Mouse (Mus musculus) liver, embryonic 15.5 days (tissue): Measurements from ENCODE around the gene Vps4a. TPM values are rescaled to one million over a fixed set of nuclear protein-coding genes. Genes with fewer than 3 reads are reported as not detected.

Experiments
- ATAC-seq: fragments of 200-750 bp; cut with Nextera tagmentation; 2 replicates; pipeline ENCODE4 v1.8.0; 2017; ENCODE audit warnings: moderate number of reproducible peaks, mild to moderate bottlenecking, moderate library complexity; ENCODE audit not compliant: insufficient read depth
- H3K27ac ChIP-seq: fragments of 300-500 bp; sonication (generic); replicated peaks from 2 replicates; pipeline ENCODE4 v1.5.1; 2015; ENCODE audit warnings: mild to moderate bottlenecking, inconsistent platforms
- H3K27me3 ChIP-seq: fragments of 300-500 bp; sonication (generic); 2 replicates; pipeline ENCODE4 v1.6.1; 2015; ENCODE audit warnings: mild to moderate bottlenecking, inconsistent platforms
- H3K36me3 ChIP-seq: fragments of 300-500 bp; sonication (generic); replicated peaks from 2 replicates; pipeline ENCODE4 v1.6.1; 2015; ENCODE audit warnings: moderate library complexity, mild to moderate bottlenecking, inconsistent platforms
- H3K4me1 ChIP-seq: fragments of 300-500 bp; sonication (generic); replicated peaks from 2 replicates; pipeline ENCODE4 v1.6.1; 2015; ENCODE audit warnings: inconsistent platforms
- H3K4me2 ChIP-seq: fragments of 300-500 bp; sonication (generic); 2 replicates; pipeline ENCODE4 v1.6.1; 2015; ENCODE audit warnings: moderate library complexity, mild to moderate bottlenecking, inconsistent platforms
- H3K4me3 ChIP-seq: fragments of 300-500 bp; sonication (generic); replicated peaks from 2 replicates; pipeline ENCODE4 v1.5.1; 2015; ENCODE audit warnings: mild to moderate bottlenecking, inconsistent platforms
- H3K9ac ChIP-seq: fragments of 300-500 bp; sonication (generic); 2 replicates; pipeline ENCODE4 v1.6.1; 2015; ENCODE audit warnings: moderate library complexity, mild to moderate bottlenecking, inconsistent platforms
- H3K9me3 ChIP-seq: fragments of 300-500 bp; sonication (generic); replicated peaks from 2 replicates; pipeline ENCODE4 v1.6.1; 2016; ENCODE audit warnings: inconsistent platforms
- WGBS: fragments of 180-500 bp; shearing (Covaris S2); methylation state at CpG from one replicate; pipeline ENCODE4 v1.1.7; 2015; ENCODE audit warnings: mixed read lengths; ENCODE audit not compliant: insufficient replicate concordance; 5-methylcytosine and 5-hydroxymethylcytosine counted together
- polyA plus RNA-seq: library from polyadenylated mRNA; unstranded; fragments of >200 nt; fragmentation: Nextera tagmentation; extraction: Ambion mirVana; gene quantifications from 2 replicates; pipeline ENCODE4 v1.2.1, GENCODE M21; 2015

Vps4a gene
- polyA plus RNA-seq, 1 experiment from 2014 or later, result 23.7 TPM

DNA sequence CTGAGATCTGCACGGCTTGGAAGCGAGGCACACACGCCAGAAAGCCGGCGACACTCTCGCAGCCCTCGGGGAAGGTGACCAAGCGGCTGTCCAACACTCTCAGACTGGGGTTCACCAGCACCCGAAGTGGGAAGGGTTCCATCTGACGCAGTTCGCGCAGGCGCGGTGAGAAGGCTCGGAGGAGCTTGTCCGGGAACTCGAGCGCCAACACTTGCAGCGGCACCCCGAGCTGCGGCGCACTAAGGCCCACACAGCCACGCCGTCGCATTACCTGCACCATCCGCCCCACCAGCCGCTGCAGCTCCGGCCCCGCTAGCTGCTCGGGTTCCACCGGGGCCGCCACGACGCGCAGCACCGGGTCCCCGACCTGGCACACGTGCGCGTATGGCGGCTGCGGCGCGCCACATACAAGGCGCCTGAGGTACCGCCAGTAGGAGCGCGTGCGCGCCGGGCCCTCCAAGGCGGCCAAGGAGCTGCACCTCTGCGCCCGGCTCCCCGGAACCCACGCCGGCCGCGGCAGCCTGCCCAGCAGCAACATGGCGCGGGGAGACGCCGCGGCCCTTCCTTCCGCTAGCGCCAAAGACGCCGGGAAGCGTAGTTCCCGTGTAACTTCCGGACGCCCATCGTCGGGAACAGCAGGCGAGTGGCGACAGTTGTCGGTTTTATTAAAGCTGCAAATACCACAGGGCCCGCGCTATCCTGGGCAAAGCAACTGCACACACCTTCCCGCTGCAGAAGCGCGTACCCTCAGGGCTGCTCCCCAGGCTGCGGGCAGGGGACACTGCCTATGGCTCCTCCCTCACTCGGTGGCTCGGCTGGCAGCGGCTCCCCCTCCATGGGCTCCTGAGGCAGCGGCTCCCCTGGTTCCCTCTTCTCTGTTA, 17.3 kb downstream of the Vps4a start, which contains the start of gene Pdf:
TSS of gene Pdf (minus strand) at position 554 of the 881 bp plus-strand sequence.
- Histone ChIP-seq H3K36me3 (peaks cover 82% of the 10 kb centered on the region), H3K4me1 (peaks cover 32% of the 10 kb centered on the region), H3K9me3 (no peaks in the 10 kb centered on the region), H3K27ac (peak within 1 kb of the TSS; percentile 83), H3K4me3 (peak within 1 kb of the TSS; percentile 73), H3K27me3 (no peaks in the 10 kb centered on the region), H3K9ac (peak within 1 kb of the TSS; percentile 70), H3K4me2 (peak within 1 kb of the TSS; percentile 90)
- peak; percentile 75 for ATAC-seq
- under 1% methylated on average over 87 of the region's 87 CpGs for WGBS

DNA sequence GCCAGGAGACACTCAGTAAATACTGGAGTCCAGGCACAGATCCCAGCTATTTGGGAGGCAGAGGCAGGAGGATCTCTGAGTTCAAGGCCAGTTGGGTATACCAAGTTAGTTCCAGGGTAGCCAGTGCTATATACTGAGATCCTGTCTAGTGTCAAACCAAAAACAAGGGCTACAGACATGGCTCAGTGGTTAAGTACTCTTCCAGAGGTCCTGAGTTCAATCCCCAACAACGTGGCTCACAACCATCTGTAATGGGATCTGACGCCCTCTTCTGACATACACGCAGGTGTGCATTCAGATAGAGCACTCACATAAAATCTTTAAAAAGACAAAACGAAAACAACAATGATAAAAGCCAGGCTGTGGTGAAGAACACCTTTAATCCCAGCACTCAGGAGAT, 18.5 kb downstream of the Vps4a start:
- Histone ChIP-seq H3K4me2 (peak overlapping the region; percentile 90), H3K27me3 (no peaks in the 10 kb centered on the region), H3K36me3 (peaks cover 82% of the 10 kb centered on the region), H3K4me3 (peak overlapping the region; percentile 73; the same call in 1 of the 2 replicates), H3K9me3 (no peaks in the 10 kb centered on the region), H3K27ac (peak overlapping the region; percentile 83; the same call in 1 of the 2 replicates), H3K4me1 (peaks cover 32% of the 10 kb centered on the region), H3K9ac (no peak overlapping the region)
- ATAC-seq, result no peak
- WGBS, result 75% methylated on average over 4 of the region's 4 CpGs

DNA sequence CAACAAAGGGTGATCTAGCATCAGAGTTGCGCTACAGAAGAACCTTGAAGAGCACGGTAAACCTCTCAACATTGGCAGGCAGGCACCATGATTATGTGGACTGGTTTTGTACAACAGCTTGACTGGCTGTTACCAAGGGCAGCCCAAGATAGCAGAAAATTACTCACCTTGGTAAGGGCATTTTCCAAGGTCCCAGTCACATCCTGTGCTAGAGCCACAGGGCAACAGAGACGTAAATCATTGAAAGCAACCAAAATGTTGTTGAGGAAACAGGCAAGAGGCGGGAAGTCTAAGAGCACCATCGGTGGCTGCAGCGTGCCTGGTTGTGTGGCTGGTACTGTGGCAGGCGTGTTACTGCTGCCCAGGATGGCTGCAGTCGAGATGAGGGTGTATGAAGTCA, 21.0 kb downstream of the Vps4a start:
- H3K27ac ChIP-seq, result no peak overlapping the region
- H3K4me1 ChIP-seq, result peaks cover 45% of the 10 kb centered on the region
- no peak overlapping the region for H3K9ac ChIP-seq
- no peaks in the 10 kb centered on the region for H3K27me3 ChIP-seq
- H3K4me2 ChIP-seq, result no peak overlapping the region
- peaks cover 63% of the 10 kb centered on the region for H3K36me3 ChIP-seq
- H3K4me3 ChIP-seq, result no peak overlapping the region
- no peaks in the 10 kb centered on the region for H3K9me3 ChIP-seq
- ATAC-seq, result no peak
- WGBS, result 87% methylated on average over 8 of the region's 8 CpGs

DNA sequence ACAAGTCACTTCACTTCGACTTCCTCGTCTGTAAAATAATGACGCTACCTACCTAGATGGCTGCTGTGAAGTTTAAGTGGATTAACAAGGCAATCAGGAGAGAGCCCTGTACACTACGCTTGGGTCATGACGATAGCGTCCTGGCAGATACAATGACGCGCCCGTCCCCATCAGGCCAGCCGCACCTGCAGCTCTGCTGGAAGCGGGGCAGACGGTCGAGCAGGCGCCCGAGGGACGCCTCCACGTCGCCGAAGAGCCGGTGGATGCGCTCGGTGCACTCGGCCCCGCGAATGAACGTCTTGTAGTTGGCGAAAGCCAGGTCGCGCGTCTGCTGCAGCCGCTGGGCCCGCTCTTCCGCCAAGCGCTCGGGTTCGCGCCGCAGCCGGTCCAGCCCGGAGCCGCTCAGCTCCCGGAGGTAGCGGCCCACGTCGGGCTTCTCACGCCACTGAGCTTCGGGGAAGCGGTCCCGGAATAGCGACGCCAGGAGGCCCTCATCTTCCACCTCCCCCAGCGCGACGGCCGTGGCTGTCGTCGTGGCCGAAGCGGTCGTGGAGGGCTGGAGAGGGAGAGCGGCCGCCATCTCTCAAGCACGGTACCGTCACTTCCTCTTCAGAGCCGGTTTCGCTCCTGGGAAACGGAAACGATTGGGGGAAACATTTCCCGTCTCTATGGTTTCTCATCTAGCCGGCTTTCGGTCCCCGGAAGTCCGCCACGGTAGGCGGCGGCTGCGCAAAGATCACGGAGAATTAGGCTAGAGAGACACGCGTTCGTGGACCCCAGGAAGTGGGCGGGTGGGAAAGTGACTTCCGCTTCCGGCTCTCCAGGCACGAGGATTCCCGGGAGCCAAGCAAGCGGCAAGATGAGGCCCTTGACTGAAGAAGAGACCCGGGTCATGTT, 25.3 kb downstream of the Vps4a start, which contains the start of the genes Cog8 and Nip7:
TSS of gene Cog8 (minus strand) at position 614 of the 897 bp plus-strand sequence.
TSS of gene Nip7 (plus strand) at position 802 of the 897 bp plus-strand sequence.
- Histone ChIP-seq H3K27ac (peak within 1 kb of the TSS; percentile 89), H3K27me3 (no peaks in the 10 kb centered on the region), H3K9ac (peak within 1 kb of the TSS; percentile 88), H3K9me3 (no peaks in the 10 kb centered on the region), H3K4me1 (peaks cover 32% of the 10 kb centered on the region), H3K36me3 (peaks cover 50% of the 10 kb centered on the region), H3K4me3 (peak within 1 kb of the TSS; percentile 100), H3K4me2 (peak within 1 kb of the TSS; percentile 81)
- peak; percentile 90 for ATAC-seq
- under 1% methylated on average over 88 of the region's 88 CpGs for WGBS

DNA sequence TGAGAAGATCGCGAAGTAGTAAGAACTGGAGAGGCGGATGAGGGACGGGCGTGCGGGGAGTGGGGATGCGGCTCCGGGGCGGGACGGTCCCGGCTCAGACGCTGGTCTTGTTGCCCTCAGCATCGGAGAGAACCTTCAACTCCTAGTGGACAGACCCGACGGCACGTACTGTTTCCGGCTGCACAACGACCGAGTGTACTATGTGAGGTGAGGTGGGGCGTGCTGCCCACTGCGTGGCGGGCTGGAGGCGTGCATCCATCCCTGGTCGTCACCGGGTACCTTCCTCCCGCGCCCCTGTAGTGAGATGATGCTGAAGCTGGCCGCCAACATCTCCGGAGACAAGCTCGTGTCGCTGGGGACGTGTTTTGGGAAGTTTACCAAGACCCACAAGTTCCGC, 25.9 kb downstream of the Vps4a start:
- under 1% methylated on average over 33 of the region's 33 CpGs for WGBS
- Histone ChIP-seq H3K27me3 (no peaks in the 10 kb centered on the region), H3K36me3 (peaks cover 44% of the 10 kb centered on the region), H3K4me1 (peaks cover 32% of the 10 kb centered on the region), H3K9ac (peak overlapping the region; percentile 60), H3K27ac (peak overlapping the region; percentile 89), H3K4me2 (peak overlapping the region; percentile 81), H3K4me3 (peak overlapping the region; percentile 100), H3K9me3 (no peaks in the 10 kb centered on the region)
- peak; percentile 40 for ATAC-seq

DNA sequence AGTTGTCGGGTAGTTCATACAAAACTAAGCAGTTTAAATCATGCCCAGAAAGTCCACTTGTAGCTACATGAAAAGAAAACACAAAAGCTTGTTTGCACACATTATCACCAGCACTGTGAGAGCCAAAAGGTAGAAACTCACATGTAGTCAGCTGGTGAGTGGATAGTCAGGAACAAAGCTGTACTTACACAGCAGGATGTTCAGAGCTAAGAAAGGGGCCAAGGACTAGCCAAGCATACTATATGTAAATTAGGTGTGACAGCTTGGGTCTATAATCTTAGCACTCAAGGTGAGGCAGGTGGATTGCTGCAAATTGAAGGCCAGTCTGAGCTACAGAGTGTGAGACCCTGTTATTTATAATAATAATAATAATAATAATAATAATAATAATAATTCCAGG, 31.6 kb downstream of the Vps4a start:
- Histone ChIP-seq H3K27ac (no peak overlapping the region), H3K36me3 (peaks cover 12% of the 10 kb centered on the region), H3K9ac (no peak overlapping the region), H3K4me2 (no peak overlapping the region), H3K27me3 (no peaks in the 10 kb centered on the region), H3K9me3 (no peaks in the 10 kb centered on the region), H3K4me3 (no peak overlapping the region), H3K4me1 (peaks cover 14% of the 10 kb centered on the region)
- ATAC-seq, result no peak
- WGBS, result 85% methylated on average over 1 of the region's 1 CpGs

DNA sequence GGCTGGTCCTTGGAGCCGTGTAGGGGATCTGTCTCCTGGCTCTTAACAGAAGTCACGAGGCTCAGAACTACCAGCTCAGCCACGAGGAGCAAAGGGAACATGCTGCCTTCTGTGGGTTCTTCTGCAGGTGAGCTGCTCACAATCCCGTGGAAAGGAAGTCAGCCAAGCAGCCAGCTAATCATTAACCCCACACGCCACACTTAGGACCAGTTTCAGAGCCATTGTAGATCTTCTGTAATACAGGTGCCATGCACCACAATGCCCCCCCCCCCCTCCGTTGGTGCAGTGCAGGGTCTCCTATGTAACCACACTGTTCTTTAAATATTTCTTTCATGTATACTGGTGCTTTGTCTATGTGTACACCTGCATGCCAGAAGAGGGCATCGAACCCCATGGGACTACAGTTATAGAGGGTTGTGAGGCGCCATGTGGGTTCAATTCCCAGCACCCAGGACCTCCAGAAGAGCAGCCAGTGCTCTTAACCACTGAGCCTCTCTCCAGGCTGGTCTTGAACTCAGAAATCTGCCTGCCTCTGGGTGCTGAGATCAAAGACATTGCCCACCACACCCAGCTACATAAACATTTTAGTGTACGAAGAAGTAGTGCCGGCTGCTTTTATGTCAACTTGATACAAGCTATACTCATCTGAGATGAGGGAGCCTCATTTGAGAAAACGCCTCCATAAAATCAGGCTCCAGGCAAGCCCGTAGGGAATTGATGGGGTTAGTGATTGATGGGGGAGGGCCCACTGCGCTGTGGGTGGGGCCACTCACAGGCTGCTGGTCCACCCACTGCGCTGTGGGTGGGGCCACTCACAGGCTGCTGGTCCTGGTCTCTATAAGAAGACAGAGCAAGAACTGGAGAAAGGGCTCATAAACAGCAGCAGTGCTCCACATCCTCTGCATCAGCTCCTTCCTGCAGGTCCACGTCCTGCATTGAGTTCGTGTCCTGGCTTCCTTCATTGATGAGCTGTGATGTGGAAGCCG, 34.8 kb downstream of the Vps4a start, which contains the start of gene Tmed6:
TSS of gene Tmed6 (minus strand) at position 134 of the 986 bp plus-strand sequence.
- peaks cover 4% of the 10 kb centered on the region for H3K4me1 ChIP-seq
- H3K27ac ChIP-seq, result no peak within 1 kb of the TSS
- no peak within 1 kb of the TSS for H3K4me2 ChIP-seq
- H3K27me3 ChIP-seq, result no peaks in the 10 kb centered on the region
- peak; percentile 73 for ATAC-seq
- 44% methylated on average over 17 of the region's 17 CpGs for WGBS
- H3K9ac ChIP-seq, result no peak within 1 kb of the TSS
- H3K4me3 ChIP-seq, result no peak within 1 kb of the TSS
- H3K9me3 ChIP-seq, result no peaks in the 10 kb centered on the region
- H3K36me3 ChIP-seq, result peaks cover 19% of the 10 kb centered on the region

DNA sequence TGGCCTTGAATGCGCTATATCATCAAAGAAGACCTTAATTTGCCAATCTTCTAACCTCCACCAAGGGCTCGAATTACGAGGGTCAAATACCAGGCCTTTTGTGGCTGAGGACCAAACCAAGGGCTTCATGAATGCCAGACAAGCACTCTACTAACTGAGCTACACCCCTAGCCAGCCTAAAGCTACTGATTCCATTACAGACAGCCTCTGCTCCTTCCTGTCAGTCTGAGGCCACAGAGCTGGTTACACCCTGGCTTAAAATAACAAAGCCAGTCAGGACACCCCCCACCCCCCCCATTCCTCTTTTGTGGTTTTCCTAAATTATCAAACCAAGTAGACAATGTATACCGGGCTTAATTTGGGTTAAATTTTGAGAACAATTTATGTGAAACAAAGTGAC, 42.7 kb downstream of the Vps4a start:
- Histone ChIP-seq H3K9ac (no peak overlapping the region), H3K36me3 (peaks cover 83% of the 10 kb centered on the region), H3K27ac (no peak overlapping the region), H3K4me1 (no peaks in the 10 kb centered on the region), H3K4me3 (no peak overlapping the region), H3K9me3 (no peaks in the 10 kb centered on the region), H3K27me3 (no peaks in the 10 kb centered on the region), H3K4me2 (no peak overlapping the region)
- WGBS, result 69% methylated on average over 4 of the region's 4 CpGs
- no peak for ATAC-seq

DNA sequence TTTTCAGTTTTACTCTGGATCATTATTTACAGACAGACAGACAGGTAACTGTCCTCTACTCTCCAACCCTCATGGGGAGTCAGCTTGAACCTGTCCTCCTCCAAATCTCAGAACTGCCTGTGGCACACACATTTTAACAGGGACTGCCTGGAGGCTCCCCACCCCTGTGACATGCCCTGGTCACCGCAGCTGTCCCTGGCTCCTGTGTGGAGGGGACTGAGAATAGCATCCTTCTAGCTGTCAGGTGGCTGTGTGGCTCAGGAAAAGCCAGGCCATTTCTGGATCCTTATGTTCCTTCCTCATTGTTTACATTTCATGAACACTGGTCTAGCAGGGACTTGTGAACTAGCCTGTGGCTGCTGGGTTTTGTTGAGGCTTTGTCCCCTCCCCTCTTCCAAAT, 43.1 kb downstream of the Vps4a start:
- no peaks in the 10 kb centered on the region for H3K27me3 ChIP-seq
- no peaks in the 10 kb centered on the region for H3K4me1 ChIP-seq
- no peak overlapping the region for H3K4me3 ChIP-seq
- WGBS, result 69% methylated on average over 1 of the region's 1 CpGs
- ATAC-seq, result no peak
- H3K27ac ChIP-seq, result no peak overlapping the region
- no peak overlapping the region for H3K9ac ChIP-seq
- H3K9me3 ChIP-seq, result no peaks in the 10 kb centered on the region
- no peak overlapping the region for H3K4me2 ChIP-seq
- H3K36me3 ChIP-seq, result peaks cover 85% of the 10 kb centered on the region

DNA sequence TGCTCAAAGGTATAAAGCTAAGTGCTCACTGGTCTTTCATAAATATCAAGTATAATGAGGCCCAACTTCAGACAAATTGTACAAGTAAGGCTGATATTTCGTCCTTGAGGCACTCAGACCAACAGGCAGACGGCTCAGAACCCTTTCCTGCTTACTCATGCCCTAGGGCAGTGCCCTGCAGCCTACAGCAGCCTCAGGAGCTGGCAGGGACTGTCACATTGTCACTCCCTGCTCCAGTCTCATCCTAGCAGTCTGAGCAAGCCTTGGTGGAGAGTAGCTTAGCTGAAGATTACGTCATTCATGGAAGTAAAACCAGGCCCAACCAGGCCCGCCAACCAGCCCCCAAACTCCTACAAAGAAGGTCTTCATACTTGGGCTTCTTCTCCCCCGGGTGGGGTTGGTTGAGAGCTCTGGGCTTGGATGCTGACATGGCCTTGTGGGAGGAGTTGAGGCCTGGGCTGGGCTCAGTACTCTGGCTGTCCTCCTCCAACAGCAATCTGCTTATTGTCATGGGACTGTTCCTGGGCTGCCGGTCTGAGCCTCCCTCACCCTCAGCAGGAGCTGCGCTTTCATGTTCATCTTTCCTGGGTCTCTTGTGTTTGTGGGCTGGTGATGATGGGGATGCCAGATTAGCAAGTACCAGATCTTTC, 45.3 kb downstream of the Vps4a start:
- Histone ChIP-seq H3K9ac (no peak overlapping the region), H3K36me3 (peaks cover 85% of the 10 kb centered on the region), H3K27me3 (no peaks in the 10 kb centered on the region), H3K27ac (no peak overlapping the region), H3K4me2 (no peak overlapping the region), H3K4me1 (no peaks in the 10 kb centered on the region), H3K9me3 (no peaks in the 10 kb centered on the region), H3K4me3 (no peak overlapping the region)
- ATAC-seq, result no peak
- 81% methylated on average over 7 of the region's 7 CpGs for WGBS
